Mouse (Mus musculus): ENCODE data around the gene Cntnap2. TPM values are rescaled to one million over a fixed set of nuclear protein-coding genes. Genes with fewer than 3 reads are reported as not detected.

Gene Cntnap2
- total and polyA plus RNA-seq, 3 experiments = 0.05 TPM; not detected in 2

DNA sequence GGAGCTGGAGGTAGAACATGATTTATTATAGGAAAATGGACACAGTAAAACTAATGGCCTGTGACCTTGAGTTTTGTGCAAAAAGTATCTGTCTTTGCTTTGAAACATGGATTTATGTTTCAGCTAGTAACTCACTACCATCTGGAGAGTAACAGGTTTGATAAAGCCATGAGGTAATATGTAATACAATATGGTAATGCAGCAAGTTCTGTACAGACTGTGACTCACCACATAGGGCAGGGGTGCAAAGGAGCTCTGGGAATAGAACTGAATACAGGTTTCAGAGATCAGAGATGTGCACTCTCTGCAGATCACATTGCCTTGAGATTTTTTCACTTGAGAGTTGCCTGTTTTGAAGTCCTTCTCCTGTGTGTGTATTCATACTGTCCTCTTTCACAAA is 1689.3 kb downstream of the Cntnap2 start:
- DNase-seq (ENCODE audit: low spot score) (no peak), ATAC-seq (ENCODE audit: extremely low read depth, insufficient number of reproducible peaks, low FRiP score, poor library complexity, severe bottlenecking) (no peak)
- H3K4me3 ChIP-seq (ENCODE audit: low read depth, low read length) = no peak overlapping the region
- no peaks in the 10 kb centered on the region for H3K9me3 ChIP-seq (replicated peaks)
- TF ChIP-seq GATA1 (IDR thresholded peaks at IDR 0.05; ENCODE audit: borderline replicate concordance, low read length) (no peak), POLR2AphosphoS5 (IDR thresholded peaks at IDR 0.05; ENCODE audit: insufficient replicate concordance, low read depth, low read length) (no peak), TAL1 (conservative IDR thresholded peaks at IDR 0.05; ENCODE audit: low read depth, low read length) (no peak), CTCF (IDR thresholded peaks at IDR 0.05; ENCODE audit: low read depth, low read length) (no peak), GATA2 (IDR thresholded peaks at IDR 0.05; ENCODE audit: borderline replicate concordance, low read depth, low read length) (no peak)
- H3K4me1 ChIP-seq (ENCODE audit: insufficient read depth, low read depth, low read length) = no peaks in the 10 kb centered on the region
- no peaks in the 10 kb centered on the region for H3K36me3 ChIP-seq (replicated peaks)
- no peaks in the 10 kb centered on the region for H3K27me3 ChIP-seq (ENCODE audit: insufficient read depth, low read length)

DNA sequence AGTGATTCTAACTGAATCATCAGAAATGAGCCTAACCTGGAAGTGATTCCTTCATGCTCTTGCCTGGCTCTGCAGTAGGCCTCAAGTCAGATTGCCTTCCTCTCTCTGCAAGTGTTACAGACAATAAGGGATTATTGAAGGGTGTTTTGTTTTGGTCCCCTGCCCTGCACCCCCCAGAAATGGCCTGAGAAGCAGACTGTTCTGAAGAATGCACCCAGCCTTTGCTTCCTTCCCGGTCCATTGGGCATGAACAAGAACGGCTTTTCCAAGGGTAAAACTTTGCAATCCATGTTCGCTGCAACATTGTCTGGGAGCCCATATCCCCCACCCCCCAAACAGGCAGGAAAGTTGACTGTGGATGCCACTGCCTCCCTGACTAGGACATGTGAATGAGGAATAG is 1704.3 kb downstream of the Cntnap2 start:
- Histone ChIP-seq H3K36me3 (replicated peaks) (no peaks in the 10 kb centered on the region), H3K4me1 (ENCODE audit: insufficient read depth, low read depth, low read length) (no peaks in the 10 kb centered on the region), H3K27me3 (ENCODE audit: insufficient read depth, low read length) (no peaks in the 10 kb centered on the region), H3K9me3 (replicated peaks) (no peaks in the 10 kb centered on the region), H3K4me3 (ENCODE audit: low read depth, low read length) (no peak overlapping the region)
- no peak for DNase-seq (ENCODE audit: low spot score)
- no peak for ATAC-seq (ENCODE audit: extremely low read depth, insufficient number of reproducible peaks, low FRiP score, poor library complexity, severe bottlenecking)
- TF ChIP-seq POLR2AphosphoS5 (IDR thresholded peaks at IDR 0.05; ENCODE audit: insufficient replicate concordance, low read depth, low read length) (no peak), CTCF (IDR thresholded peaks at IDR 0.05; ENCODE audit: low read depth, low read length) (no peak), TAL1 (conservative IDR thresholded peaks at IDR 0.05; ENCODE audit: low read depth, low read length) (no peak), GATA1 (IDR thresholded peaks at IDR 0.05; ENCODE audit: borderline replicate concordance, low read length) (no peak), GATA2 (IDR thresholded peaks at IDR 0.05; ENCODE audit: borderline replicate concordance, low read depth, low read length) (no peak)

DNA sequence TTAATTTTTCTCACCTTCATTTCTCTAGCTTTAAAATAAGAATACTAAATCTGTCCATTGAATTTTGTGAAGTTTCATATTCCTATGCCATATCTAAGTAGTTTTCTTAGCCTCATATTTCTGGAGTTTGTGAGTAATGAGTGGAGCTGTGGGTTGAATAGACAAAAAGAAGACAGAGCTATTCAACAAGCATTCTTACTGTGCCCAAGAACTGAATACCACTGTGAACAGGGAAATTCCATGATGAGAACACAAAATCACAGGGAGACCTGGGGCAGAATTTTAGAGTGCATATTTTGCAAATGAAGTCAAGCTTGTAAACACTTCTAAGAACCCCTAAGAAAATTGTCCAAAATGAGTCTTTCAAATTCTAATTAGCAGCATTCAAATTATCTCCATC is 1715.4 kb downstream of the Cntnap2 start:
- ATAC-seq (ENCODE audit: extremely low read depth, insufficient number of reproducible peaks, low FRiP score, poor library complexity, severe bottlenecking) = no peak
- no peaks in the 10 kb centered on the region for H3K27me3 ChIP-seq (ENCODE audit: insufficient read depth, low read length)

DNA sequence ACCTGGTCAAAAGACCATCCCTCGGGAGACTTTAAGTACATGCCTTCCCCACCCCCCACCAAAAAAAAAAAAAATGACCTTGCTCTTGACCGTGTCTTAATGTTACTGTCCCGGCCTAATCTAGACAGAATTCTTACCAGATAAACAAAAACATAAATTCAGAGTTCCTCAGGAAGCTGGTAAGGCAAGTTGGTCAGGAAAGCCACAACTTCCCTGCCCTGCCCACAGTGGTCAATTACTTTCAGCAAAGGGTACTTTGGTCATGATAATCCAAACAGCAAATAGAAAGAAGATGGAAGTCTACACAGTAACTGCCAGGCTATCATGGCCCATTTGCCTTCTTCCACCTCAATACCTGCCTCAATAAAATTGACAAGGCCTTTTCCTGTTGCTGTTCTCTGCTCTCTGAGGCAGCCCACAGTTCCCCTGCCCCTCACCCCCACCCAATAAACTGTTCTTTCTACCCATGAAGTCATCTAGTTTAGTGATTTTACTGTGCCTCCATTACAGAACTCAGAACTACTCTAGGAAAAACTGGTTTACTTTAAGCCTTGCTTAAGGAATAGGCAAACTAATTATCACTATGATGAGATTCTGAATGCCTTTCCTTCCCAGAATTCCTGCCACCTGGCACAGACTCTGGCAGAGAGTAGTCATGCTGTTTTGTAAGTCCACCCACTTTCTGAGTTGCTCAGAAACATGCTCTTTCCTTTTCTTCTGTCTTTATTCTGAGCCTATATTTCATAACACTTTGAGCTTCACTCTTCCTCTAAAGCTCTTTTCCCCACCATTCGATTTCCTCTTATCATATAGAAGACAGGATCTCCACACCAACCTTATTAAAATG is 1743.3 kb downstream of the Cntnap2 start:
- no peak for TF ChIP-seq TAL1 (conservative IDR thresholded peaks at IDR 0.05; ENCODE audit: low read depth, low read length)
- no peak for TF ChIP-seq GATA2 (IDR thresholded peaks at IDR 0.05; ENCODE audit: borderline replicate concordance, low read depth, low read length)
- no peak for TF ChIP-seq POLR2AphosphoS5 (IDR thresholded peaks at IDR 0.05; ENCODE audit: insufficient replicate concordance, low read depth, low read length)
- TF ChIP-seq CTCF (IDR thresholded peaks at IDR 0.05; ENCODE audit: low read depth, low read length) = no peak
- DNase-seq (ENCODE audit: low spot score) (no peak), ATAC-seq (ENCODE audit: extremely low read depth, insufficient number of reproducible peaks, low FRiP score, poor library complexity, severe bottlenecking) (no peak)

More for the DNA sequence above, 1715.4 kb downstream of the Cntnap2 start:
- no peaks in the 10 kb centered on the region for H3K36me3 ChIP-seq (replicated peaks)
- TF ChIP-seq GATA2 (IDR thresholded peaks at IDR 0.05; ENCODE audit: borderline replicate concordance, low read depth, low read length) (no peak), CTCF (IDR thresholded peaks at IDR 0.05; ENCODE audit: low read depth, low read length) (no peak), POLR2AphosphoS5 (IDR thresholded peaks at IDR 0.05; ENCODE audit: insufficient replicate concordance, low read depth, low read length) (no peak), GATA1 (IDR thresholded peaks at IDR 0.05; ENCODE audit: borderline replicate concordance, low read length) (no peak)
- H3K4me3 ChIP-seq (ENCODE audit: low read depth, low read length) = no peak overlapping the region
- DNase-seq (ENCODE audit: low spot score) = no peak
- H3K4me1 ChIP-seq (ENCODE audit: insufficient read depth, low read depth, low read length) = no peaks in the 10 kb centered on the region
- no peaks in the 10 kb centered on the region for H3K9me3 ChIP-seq (replicated peaks)

DNA sequence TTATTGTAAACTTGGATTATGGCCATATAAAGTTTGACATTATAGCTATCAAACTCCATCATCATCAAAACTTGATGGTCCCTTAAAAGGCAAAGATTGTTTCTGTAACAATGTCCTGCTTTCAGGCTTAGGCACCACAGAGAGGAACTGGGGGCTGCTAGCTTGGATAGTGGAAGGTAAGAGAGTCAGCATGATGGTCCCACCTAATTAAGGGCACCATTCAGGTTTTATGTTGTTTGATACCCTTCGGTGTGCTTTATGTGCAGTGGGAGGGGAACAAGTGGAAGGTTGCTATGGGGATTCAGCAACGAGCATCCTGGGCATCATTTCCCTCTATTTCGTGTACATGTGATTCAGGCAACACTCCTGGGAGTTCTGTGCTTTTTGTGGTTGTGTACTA is 1797.5 kb downstream of the Cntnap2 start:
- no peaks in the 10 kb centered on the region for H3K9me3 ChIP-seq (replicated peaks)
- DNase-seq (ENCODE audit: low spot score) = no peak
- H3K4me1 ChIP-seq (ENCODE audit: insufficient read depth, low read depth, low read length) = no peaks in the 10 kb centered on the region
- H3K36me3 ChIP-seq (replicated peaks) = no peaks in the 10 kb centered on the region
- H3K4me3 ChIP-seq (ENCODE audit: low read depth, low read length) = no peak overlapping the region
- TF ChIP-seq GATA2 (IDR thresholded peaks at IDR 0.05; ENCODE audit: borderline replicate concordance, low read depth, low read length) (no peak), GATA1 (IDR thresholded peaks at IDR 0.05; ENCODE audit: borderline replicate concordance, low read length) (no peak), TAL1 (conservative IDR thresholded peaks at IDR 0.05; ENCODE audit: low read depth, low read length) (no peak), CTCF (IDR thresholded peaks at IDR 0.05; ENCODE audit: low read depth, low read length) (no peak), POLR2AphosphoS5 (IDR thresholded peaks at IDR 0.05; ENCODE audit: insufficient replicate concordance, low read depth, low read length) (no peak)
- ATAC-seq (ENCODE audit: extremely low read depth, insufficient number of reproducible peaks, low FRiP score, poor library complexity, severe bottlenecking) = no peak
- no peaks in the 10 kb centered on the region for H3K27me3 ChIP-seq (ENCODE audit: insufficient read depth, low read length)

More for the DNA sequence above, 1743.3 kb downstream of the Cntnap2 start:
- no peaks in the 10 kb centered on the region for H3K9me3 ChIP-seq (replicated peaks)
- no peaks in the 10 kb centered on the region for H3K27me3 ChIP-seq (ENCODE audit: insufficient read depth, low read length)
- H3K4me3 ChIP-seq (ENCODE audit: low read depth, low read length) = no peak overlapping the region
- no peaks in the 10 kb centered on the region for H3K4me1 ChIP-seq (ENCODE audit: insufficient read depth, low read depth, low read length)
- no peaks in the 10 kb centered on the region for H3K36me3 ChIP-seq (replicated peaks)

DNA sequence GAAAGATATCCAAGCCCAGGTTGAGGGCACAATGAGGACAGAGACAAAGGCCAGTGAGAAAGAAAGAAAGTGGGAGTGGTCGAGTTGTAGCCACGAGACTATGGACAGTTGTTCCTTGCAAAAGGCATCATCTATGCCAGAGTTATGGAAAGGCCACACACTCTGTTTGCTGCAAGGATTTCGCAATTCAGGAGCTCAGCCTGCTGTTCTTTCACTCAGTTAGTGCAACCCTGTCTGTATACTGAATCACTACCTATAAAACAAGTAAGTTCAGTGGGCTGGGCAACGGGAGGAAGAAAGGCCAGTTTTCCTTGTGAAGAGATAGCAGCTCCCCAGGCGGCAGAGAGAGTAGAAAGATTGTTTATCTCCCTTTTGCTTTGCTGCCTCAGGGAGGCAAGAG is 1801.9 kb downstream of the Cntnap2 start:
- DNase-seq (ENCODE audit: low spot score) (no peak), ATAC-seq (ENCODE audit: extremely low read depth, insufficient number of reproducible peaks, low FRiP score, poor library complexity, severe bottlenecking) (no peak)
- TF ChIP-seq GATA1 (IDR thresholded peaks at IDR 0.05; ENCODE audit: borderline replicate concordance, low read length) (no peak), CTCF (IDR thresholded peaks at IDR 0.05; ENCODE audit: low read depth, low read length) (no peak), GATA2 (IDR thresholded peaks at IDR 0.05; ENCODE audit: borderline replicate concordance, low read depth, low read length) (no peak), POLR2AphosphoS5 (IDR thresholded peaks at IDR 0.05; ENCODE audit: insufficient replicate concordance, low read depth, low read length) (no peak), TAL1 (conservative IDR thresholded peaks at IDR 0.05; ENCODE audit: low read depth, low read length) (no peak)
- Histone ChIP-seq H3K27me3 (ENCODE audit: insufficient read depth, low read length) (no peaks in the 10 kb centered on the region), H3K36me3 (replicated peaks) (no peaks in the 10 kb centered on the region), H3K4me3 (ENCODE audit: low read depth, low read length) (no peak overlapping the region), H3K9me3 (replicated peaks) (no peaks in the 10 kb centered on the region), H3K4me1 (ENCODE audit: insufficient read depth, low read depth, low read length) (no peaks in the 10 kb centered on the region)

Data from G1E (cell line).